Mouse (Mus musculus): ENCODE measurements around the gene Manf.
A peak's percentile ranks its signal among the peaks of the same experiment; 100 is the strongest.

Manf gene

GRCm38 (mm10) chr9:106891829-106892551 lies at the start of gene Manf:
Gene Manf (minus strand): TSS chr9:106891979.
- DNase-seq (ENCODE audit: low read depth, low spot score) = peak; percentile 98

- peak; percentile 83 for DNase-seq (ENCODE audit: low read depth, low spot score)
Measured at GRCm38 (mm10) chr9:106934998-106935397, 43.2 kb upstream of the Manf start.

GRCm38 (mm10) chr9:106914878-106915277 lies 23.1 kb upstream of the Manf start:
- DNase-seq (ENCODE audit: low read depth, low spot score) = no peak

- no peak for DNase-seq (ENCODE audit: low read depth, low spot score)
Measured at GRCm38 (mm10) chr9:106913759-106914158, 22.0 kb upstream of the Manf start.

- DNase-seq (ENCODE audit: low read depth, low spot score) = no peak
Measured at GRCm38 (mm10) chr9:106911624-106912023, 19.8 kb upstream of the Manf start.

- DNase-seq (ENCODE audit: low read depth, low spot score) = peak; percentile 50
Measured at GRCm38 (mm10) chr9:106908715-106909114, 16.9 kb upstream of the Manf start.

GRCm38 (mm10) chr9:106908174-106908573 lies 16.4 kb upstream of the Manf start:
- DNase-seq (ENCODE audit: low read depth, low spot score) = no peak

- DNase-seq (ENCODE audit: low read depth, low spot score) = no peak
Measured at GRCm38 (mm10) chr9:106906597-106906996, 14.8 kb upstream of the Manf start.

GRCm38 (mm10) chr9:106903791-106904134 lies 12.0 kb upstream of the Manf start:
- DNase-seq (ENCODE audit: low read depth, low spot score) = peak; percentile 54

- DNase-seq (ENCODE audit: low read depth, low spot score) = no peak
Measured at GRCm38 (mm10) chr9:106903099-106903790, 11.5 kb upstream of the Manf start.

- no peak for DNase-seq (ENCODE audit: low read depth, low spot score)
Measured at GRCm38 (mm10) chr9:106901596-106901995, 9.8 kb upstream of the Manf start.

- DNase-seq (ENCODE audit: low read depth, low spot score) = no peak
Measured at GRCm38 (mm10) chr9:106898901-106899300, 7.1 kb upstream of the Manf start.

GRCm38 (mm10) chr9:106893327-106893726 lies 1.5 kb upstream of the Manf start:
- no peak for DNase-seq (ENCODE audit: low read depth, low spot score)

- DNase-seq (ENCODE audit: low read depth, low spot score) = no peak
Measured at GRCm38 (mm10) chr9:106892552-106892875, 735 bp upstream of the Manf start.

- no peak for DNase-seq (ENCODE audit: low read depth, low spot score)
Measured at GRCm38 (mm10) chr9:106891341-106891741, 438 bp downstream of the Manf start.

- no peak for DNase-seq (ENCODE audit: low read depth, low spot score)
Measured at GRCm38 (mm10) chr9:106890496-106891240, 1.1 kb downstream of the Manf start.

GRCm38 (mm10) chr9:106889321-106889720 lies 2.5 kb downstream of the Manf start:
- no peak for DNase-seq (ENCODE audit: low read depth, low spot score)

- no peak for DNase-seq (ENCODE audit: low read depth, low spot score)
Measured at GRCm38 (mm10) chr9:106888346-106888745, 3.4 kb downstream of the Manf start.

- peak; percentile 96 for DNase-seq (ENCODE audit: low read depth, low spot score)
Measured at GRCm38 (mm10) chr9:106886828-106887702, 4.7 kb downstream of the Manf start, which contains the start of gene Rbm15b. Gene Rbm15b (minus strand): TSS chr9:106887428.

GRCm38 (mm10) chr9:106885901-106886731 lies 5.7 kb downstream of the Manf start:
- DNase-seq (ENCODE audit: low read depth, low spot score) = no peak

Data from telencephalon, adult 2 months (tissue).